Mouse (Mus musculus) left cerebral cortex, adult 18-20 months (tissue): ENCODE data around the gene Prune2. TPM values are rescaled to one million over a fixed set of nuclear protein-coding genes. Genes with fewer than 3 reads are reported as not detected.
A peak's percentile ranks its signal among the peaks of the same experiment; 100 is the strongest.
"Not testable (repeated sequence)": the region's sequence is repeated elsewhere in the genome, so short reads cannot be mapped to it uniquely, and the experiment has no call there.

Experiments
- DNase-seq, 2 experiments: peaks; one replicate each; pipeline ENCODE4 v3.0.0; 2021 to 2022; ENCODE audit warnings: low spot score in 2 of 2, mixed read lengths in 1 of 2
- total RNA-seq, 2 experiments: library from RNA; stranded (reverse); gene quantifications; 2 replicates each; pipeline ENCODE4 v1.2.3; 2021

The Prune2 gene
- total RNA-seq, 2 experiments from 2014 or later = 87.4 to 90.7 TPM

DNA sequence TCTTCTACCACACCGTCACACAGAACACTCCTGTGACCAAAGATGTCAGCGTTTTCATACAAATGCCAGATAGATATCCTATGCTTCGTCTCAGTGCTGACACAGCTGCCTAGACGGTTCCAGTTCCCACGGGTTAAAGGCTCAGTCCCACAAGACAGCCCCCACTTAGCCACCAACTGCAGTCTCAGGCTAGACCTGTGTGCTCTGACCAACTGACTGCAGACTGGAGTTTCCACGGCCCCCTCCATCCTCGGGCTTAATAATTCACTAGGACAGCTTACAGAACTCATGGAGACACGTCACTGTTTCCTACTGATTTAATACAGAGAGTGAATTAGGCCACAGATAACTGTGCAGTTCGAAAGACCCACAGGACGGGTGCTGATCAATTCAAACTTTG, 213.8 kb downstream of the Prune2 start:
- DNase-seq = no peak

DNA sequence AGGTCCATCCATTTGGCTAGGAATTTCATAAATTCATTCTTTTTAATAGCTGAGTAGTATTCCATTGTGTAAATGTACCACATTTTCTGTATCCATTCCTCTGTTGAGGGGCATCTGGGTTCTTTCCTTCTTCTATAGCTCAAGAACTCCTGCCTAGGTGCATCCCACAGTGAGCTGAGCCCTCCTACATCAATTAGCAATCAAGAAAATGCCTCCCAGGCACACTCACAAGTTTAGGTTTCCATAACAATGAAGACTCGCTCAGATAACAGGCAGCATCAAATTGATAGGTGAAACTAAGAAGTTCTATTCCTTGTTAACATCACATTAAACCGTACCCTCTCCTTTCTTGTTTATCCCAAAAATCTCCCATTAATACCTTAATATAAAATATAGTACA, 218.6 kb downstream of the Prune2 start:
- DNase-seq = not testable (repeated sequence)

DNA sequence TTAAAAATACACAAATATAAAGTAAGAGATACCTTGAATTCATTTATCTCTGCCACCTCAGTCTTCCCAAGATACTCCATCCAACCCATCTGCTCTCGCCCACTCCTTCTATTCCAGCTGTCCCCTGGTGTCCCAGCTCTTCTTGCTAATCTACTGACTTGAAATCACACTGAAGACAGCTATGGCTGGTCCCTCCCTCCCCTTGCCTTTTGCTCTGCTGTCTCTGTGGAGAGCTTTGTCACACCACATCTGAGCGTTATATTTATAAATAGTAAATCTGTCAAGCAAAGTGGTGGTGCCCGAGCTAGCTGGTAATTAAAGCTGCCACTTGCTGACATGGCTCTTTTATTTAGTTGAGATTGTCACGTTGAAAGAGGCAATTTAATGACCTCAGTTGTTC, 224.6 kb downstream of the Prune2 start:
- DNase-seq = peak; percentile 12 to 46

DNA sequence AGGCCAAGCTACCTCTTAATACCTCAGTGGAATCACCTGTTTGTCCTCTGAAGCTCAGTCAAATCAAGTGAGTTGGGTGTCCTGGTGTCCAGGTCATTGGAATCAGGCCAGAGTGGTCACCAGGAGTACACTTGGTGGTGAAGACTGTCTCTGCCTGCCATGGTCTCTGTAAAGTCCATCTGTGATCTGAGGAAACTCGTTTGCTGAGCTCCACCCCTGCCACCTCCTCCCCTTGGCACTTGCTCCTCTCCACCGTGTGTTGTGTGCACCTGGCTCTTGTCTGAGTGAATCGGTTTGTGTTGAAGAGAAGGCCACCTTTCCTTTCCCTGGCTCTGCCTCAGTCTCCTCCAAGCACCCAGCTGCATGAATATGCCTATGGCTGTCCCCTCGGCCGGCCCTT, 238.8 kb downstream of the Prune2 start:
- DNase-seq = no peak

DNA sequence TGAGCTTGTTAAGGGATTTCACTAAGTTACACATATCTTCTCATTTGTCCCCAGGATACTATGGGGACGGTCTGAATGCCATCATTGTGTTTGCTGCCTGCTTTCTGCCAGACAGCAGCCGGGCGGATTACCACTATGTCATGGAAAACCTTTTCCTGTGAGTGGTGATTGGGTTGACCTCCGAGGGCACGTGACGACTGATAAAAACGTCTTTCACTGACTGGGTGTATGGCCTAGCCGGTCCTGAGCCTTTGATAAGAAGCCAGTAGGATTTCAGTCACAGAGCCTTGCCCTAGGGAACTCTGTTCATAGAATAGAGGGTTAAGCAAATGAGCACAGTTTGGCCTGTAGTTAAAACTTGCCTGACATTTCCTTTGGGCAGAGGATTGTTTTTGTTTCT, 243.1 kb downstream of the Prune2 start:
- no peak for DNase-seq

DNA sequence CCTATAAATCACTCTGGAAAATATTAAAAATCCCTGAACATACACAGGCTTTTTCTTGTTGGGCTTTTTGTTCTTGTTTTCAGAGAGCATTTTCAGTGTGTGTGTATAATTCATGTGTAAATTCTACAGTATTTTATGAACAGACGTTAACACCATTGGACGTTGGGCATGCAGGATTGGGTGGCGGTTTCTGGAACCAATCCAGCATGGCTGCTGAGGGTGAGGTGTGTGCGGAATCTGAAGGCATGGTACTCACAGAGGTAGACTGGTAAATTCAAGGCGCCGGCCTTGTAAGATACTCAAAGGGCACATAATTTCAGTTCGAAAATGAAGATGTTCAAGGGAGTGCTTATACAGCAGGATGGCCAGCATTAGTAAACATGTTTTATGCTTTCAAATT, 251.2 kb downstream of the Prune2 start:
- no peak for DNase-seq

DNA sequence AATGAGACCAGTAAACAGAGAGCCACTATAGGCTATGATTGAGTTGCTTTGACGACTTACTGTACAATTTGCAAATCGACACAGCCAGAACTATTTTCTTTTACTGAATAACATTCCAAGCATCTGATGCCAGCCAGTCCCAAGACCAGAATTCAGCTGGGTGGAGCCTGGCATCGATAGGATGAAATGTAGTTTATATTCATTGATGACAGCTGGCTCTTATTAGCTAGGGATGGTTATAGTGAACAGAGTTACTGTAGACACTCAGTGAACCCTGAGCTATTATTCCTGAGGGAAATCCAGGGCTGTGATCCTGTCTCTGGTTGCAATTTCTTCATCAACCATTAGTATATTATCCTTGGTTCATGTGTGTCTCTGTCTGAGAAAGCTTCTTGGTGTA, 254.6 kb downstream of the Prune2 start:
- no peak for DNase-seq

DNA sequence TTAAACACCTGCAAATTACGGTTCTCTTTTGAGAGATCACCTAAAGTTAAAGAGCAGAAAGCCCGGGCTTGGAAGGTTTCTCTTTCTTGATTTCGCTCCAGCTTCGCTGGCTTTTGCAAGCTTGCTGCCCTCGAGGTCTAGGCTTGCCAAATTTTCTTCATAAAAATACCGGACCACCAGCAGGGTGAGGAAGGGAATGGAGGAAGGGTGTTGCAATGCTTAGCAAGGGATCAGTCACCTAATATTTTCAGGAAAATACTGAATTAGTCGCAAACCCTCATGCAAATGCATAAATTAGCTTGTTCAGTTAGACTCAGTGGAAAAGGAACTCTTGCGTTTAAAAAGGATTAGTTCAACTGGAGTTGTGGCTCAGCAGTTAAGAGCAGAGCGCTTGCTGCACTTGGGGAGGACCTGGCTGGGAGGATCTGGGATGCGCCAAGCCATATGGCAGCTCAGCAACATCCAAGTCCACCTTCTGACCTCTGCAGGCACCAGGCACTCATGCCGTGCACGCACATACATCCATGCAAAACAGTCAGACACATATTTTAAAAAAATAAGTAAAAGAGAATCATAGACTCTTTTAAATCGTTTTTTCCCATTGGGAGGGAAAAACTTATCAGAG, 259.1 kb downstream of the Prune2 start:
- no peak for DNase-seq

DNA sequence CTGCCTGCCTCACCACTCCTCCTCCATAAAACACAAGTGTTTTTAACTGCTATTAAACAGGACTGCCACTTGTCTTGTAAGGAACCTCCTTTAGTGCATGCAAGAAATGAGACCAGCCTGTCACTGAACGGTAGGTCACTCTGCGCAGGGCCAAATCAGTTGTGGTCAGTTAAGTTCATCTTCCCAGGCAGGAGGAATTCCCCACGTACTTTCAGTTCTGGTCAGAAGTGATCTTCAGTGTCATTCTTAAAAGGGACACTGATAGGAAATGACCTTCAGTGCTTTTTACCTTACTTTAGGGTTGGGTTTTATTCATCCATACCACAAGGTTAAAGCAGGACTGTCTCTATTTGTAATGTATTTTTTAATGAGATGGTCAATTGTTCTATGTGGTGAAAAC, 262.3 kb downstream of the Prune2 start:
- no peak for DNase-seq

DNA sequence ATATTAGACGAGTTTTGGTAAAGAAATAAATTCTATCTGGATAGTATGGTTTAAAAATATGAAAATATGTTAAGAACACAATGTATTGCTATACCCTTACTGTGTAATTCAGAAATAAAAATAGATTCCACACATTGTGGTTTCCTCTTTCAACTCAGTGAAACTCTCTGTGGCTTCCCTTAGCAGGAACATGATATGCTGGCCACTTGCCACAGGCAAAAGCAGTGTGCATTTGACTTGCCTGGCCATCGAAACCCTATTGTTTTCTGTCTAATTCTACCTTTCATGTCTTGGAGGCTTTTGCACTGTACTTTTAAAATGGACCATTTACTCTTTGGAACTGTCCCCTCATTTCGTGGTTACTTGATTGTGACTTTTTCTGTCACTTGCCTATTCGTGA, 267.9 kb downstream of the Prune2 start:
- no peak for DNase-seq

DNA sequence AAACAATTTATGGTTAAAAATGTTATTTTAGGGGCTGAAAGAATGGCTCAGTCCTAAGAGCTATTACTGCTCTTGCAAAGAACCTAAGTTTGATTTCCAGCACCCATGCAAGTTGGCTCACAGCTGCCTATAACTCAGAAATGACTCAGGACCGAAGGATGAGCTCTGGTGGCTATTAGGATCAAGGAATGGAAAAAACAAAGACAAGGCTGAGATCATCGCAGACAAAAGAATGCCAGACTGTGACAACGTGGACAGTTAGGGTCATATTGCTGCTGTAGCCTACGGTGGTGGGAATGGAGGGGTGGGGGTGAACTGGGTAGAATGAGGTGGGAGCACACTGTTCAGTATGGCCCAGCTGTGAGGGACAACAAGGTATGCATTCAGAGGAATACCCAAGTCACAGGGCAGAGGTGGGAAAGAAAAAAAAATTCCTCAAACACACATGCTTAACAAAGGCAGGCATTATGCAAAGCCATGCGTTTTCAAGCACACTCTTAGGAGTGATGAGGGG, 269.7 kb downstream of the Prune2 start:
- DNase-seq = no peak

DNA sequence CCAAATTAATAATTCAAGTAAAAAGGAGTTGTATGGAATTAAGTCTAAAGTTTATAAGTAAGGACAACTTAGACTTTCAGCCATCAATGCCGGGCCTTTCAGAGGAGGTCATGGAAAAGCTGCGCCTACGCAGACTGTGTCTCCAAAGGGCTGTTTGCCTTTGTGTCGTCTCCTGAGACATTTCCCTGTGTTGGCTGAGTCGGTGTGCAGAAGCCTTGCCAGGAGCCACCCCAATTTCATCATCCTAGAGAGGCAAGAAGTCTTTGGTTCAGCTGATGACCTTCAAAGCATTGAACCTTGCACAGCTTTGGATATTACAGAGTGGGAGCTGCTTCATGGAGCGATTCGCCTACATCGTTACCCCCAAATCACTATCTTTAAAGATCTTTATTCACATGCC, 270.2 kb downstream of the Prune2 start:
- DNase-seq = no peak

DNA sequence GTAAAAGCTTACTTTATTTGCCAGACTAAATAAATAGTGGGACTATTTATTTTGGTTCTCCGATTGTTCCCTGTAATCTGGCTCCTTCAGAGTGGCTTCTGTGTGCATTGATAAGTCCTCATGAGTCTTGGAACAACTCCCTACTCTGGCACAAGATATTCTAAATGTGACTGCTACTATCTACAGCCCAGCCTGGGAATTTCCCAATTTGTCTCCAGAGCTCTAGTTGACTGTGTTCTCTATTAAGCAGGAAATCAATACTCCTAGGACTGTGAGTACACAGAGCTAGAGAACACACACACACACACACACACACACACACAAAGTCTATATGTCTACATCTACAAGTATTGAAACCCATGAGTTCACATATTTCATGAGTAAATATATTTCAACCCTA, 274.1 kb downstream of the Prune2 start:
- DNase-seq = no peak

DNA sequence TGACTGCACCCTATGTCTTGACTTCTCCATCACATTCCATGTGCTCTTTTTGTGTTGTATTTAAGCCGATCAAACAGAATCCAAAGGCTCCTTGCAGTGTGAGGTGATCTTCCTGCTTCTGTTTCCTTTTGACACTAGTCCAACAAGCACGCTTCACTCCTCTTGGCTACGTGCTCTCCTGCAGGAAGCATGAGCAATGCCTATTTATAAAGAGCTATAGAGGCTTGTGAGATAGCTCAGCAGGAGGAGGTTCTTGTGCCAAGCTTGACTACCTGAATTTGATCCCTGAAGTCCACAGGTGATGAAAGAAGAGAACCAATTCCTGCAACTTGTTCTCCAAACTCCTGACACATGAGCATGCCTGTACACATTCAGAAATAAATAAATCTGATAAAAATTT, 282.6 kb downstream of the Prune2 start:
- no peak for DNase-seq

DNA sequence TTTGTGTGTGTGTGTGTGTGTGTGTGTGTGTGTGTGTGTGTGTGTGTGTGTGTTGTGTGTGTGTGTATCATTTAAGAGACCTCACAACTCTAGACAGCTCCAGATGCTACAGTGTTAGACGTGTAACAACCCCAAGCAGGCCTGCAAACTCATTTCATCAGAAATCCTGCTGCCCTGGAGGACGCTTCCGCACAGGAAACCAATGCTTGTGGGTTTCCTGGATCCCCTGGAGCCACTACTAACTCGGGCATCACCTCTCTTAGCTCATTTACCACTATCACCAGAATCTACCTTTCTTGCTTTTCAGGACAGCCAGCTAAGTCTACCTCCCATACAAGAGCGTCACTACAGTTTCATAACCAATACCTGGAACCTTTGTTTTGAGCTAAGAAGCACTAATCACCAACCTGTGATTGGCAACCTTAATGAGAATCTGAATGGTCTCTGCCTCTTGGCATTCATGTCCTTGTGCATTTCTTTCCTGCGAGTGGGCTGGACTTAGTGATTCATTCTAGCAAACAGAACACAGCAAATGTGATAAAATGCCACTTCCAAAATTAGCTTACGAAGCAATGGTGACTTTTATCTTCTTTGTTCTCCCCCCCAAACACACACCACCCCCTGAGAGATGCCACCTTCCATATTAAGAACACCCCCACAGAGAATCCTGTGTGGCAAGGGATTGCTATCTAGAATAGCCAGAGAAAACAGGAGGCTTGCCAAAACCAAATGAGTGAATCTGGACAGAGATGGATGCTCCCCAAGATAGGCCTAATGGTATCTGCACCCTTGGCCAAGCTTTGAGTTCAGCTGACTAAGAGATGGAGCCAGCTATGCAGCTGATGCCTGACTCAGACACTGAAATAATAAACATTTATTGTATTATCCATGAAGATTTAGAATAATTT, 284.5 kb downstream of the Prune2 start:
- DNase-seq = peak; percentile 8 to 13

DNA sequence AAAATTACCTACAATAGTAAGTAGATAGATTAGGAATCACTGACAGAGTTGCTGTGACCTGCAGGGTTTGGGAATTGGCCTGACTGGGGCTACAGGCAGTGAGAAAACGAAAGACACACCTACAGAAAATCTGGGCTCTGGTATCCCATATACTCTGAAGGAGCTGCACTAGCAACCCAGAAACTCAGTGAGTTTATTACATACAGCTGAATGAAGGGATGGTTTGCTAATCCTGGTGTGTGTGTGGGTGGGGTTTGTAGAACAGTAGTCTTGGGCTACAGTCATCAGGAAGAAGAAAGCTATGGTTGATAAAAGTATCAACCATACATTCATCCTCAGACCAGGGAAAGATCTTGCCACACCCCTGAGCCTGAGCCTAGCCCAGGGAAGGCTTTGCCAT, 285.3 kb downstream of the Prune2 start:
- DNase-seq = no peak

DNA sequence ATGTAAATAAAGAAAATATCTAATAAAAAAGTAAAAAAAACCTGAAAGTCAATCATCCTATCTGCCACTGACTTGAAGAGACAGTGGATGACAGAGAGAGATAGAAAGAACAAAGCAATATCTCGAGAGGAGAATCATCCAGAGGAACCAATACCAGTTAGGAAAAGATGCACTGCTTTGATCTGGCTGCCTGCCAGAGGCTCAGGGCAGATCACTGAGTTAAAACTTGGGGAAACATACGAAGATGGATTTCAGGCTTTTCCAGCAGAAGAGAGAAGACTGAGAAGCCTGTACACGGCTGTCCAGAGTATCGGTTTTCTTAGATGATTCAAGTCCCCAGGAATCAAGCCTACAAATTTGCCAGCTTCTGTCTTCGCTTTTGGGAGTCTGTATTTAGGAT, 287.0 kb downstream of the Prune2 start:
- DNase-seq = no peak

DNA sequence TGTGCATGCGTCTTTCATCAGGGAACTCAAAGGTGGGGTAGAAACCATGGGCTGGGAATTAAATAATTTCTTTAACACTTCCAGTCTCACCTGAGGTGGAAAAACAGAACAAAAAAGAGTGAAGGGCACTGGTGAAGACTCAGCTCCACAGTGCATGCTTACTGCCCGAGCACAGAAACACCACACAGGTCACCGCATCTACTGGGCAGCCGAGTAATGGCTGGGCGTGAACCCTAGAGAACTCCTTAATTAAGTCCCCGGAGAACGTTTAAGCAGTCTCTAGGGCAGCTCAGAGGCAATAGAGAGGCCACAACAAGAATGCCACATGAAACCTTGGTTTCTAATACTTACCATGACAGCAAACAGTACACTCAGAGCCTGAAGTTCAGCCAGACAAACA, 288.6 kb downstream of the Prune2 start:
- no peak for DNase-seq

DNA sequence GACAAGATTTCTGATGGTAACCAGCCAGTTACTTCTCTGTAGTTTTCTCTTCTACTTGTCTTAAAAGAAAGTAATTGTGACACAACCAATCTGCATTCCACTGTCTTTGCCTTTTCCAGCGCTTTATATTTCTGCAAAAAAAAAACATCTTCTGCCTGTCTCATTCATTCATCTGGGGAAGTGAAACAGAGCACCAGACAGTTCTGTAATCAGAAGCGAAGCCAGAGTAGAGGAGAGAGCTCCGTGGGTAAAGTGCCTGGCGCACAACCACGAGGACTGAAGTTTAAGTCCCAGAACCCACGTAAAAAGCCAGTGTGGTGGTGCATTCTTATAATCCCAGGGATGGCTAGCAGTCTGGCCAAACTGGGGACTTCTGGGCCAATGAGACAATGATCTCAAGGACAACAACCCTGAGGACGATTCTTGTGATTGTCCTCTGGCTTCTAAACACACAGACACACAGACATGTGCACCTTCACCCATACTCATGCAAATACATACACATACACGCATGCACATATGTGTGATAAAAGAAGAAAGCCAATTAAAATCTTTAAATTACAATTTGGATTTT, 291.5 kb downstream of the Prune2 start:
- DNase-seq = no peak

DNA sequence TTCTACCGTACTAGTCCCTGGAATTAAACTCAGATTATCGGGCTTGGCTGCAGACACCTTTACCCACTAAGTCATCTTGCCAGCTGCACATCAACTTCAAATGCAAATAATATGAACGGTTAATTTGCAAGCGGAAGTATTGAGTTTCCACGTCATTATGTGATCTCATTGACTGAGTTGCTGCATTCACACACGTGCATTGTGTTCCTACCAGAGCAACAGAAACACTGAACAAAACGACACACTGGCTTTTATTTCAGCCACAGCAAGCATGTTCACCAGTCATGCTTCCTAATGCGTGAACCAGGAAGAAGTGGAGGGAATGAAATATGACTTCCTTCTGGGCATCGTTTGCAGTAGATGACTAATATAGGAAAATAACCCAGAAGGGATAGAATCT, 293.8 kb downstream of the Prune2 start:
- no peak for DNase-seq

DNA sequence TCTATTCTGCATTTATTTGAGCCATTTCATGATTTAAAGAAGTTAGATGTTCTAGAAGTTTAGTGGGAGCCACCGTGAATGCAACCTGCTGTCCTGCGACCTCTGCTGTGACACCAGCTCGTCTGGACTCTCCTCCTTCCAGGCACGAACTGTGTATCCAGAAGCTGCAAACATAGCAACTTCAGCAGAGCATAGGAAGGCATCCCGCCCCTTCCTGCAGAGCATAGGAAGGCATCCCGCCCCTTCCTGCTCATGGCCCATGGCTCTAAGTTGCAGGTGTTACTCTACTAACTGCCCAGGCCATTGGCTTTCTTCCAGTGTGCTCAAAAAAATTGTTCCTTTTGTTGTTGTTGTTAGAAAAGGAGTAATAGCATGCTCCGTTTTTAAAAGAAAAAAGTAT, 294.9 kb downstream of the Prune2 start:
- DNase-seq = no peak

DNA sequence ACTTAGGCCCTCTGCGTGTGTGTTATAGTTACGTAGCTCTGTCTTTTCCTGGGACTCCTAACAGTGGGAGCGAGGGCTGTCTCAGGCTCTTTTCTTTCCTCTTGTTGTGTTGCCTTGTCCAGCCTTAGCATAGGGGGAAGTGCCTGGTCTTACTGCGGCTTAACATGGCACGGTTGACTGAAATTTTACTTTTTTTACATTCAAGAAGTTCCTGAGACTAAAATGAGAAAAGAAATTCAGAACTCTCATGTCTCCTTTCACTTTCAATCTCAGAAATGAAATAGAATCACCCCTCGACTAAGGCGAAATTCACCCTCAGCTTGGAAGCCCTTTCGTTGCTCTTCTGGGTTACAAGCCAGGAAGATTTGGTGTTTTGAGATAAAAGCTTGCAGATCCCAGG, 295.5 kb downstream of the Prune2 start:
- DNase-seq = no peak
